Mouse (Mus musculus) thymus, adult 2 months (tissue): ENCODE results near the gene Epx.

ENCODE experiments used
- CTCF ChIP-seq: fragments of 200-500 bp; IDR thresholded peaks from 2 replicates; pipeline ENCODE4 v1.5.1; 2012; ENCODE audit warnings: mild to moderate bottlenecking, control low read depth, low read length, moderate library complexity, borderline replicate concordance; ENCODE audit not compliant: control insufficient read depth, poor library complexity, insufficient read depth; ENCODE audit errors: extremely low read depth
- POLR2A ChIP-seq: fragments of 200-500 bp; IDR thresholded peaks from 2 replicates; pipeline ENCODE4 v1.6.1; 2012; ENCODE audit warnings: mild to moderate bottlenecking, low read length, control low read depth, moderate library complexity; ENCODE audit not compliant: control insufficient read depth, poor library complexity, insufficient read depth; ENCODE audit errors: extremely low read depth

GRCm38 (mm10) chr11:87916005-87916404 lies 40.7 kb upstream of the Epx start:
- TF ChIP-seq CTCF (no peak), POLR2A (no peak)
